ENCODE assay signal across 8 mouse cellular contexts in the genomic region with DNA sequence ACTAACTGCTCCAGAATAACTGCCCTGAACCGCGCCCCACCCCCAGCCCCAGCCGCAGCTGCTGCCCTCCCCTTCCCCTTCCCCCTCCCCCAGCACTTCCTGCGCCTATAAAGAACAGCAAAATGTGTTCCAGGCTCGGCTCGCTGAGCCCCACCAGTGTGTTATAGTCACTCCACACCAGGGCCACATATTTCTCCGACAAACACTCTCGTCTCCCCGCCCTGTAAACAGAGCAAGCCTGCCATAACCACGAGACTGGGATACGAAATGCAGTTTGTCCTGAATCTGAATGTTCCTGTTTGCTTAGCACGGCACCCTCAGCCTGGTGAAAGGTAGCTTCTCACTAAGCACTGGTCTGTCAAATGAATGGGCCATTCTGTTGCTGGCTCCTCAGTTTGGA. TPM values are rescaled to one million over a fixed set of nuclear protein-coding genes. Genes with fewer than 3 reads are reported as not detected.
A peak's percentile ranks its signal among the peaks of the same experiment; 100 is the strongest.
DNase-seq lines count a peak whose midpoint lies in the region; ATAC-seq and TF ChIP-seq lines count a peak whose summit lies in the region.

No protein-coding gene starts in this region.

- no peak; the same call in 1 of the 2 replicates for TF ChIP-seq POLR2A in spleen, adult 2 months (IDR thresholded peaks at IDR 0.05; ENCODE audit: low read depth, low read length)

- peak overlapping the region; percentile 41 for H3K4me3 ChIP-seq in spleen, adult 2 months (ENCODE audit: extremely low read depth, insufficient read depth, insufficient read length)
- H3K4me3 ChIP-seq in forebrain, postnatal 0 days (ENCODE audit: low read depth, low read length), result no peak overlapping the region
- peak overlapping the region; percentile 23 for H3K4me3 ChIP-seq in intestine, embryonic 15.5 days (replicated peaks)
- H3K4me3 ChIP-seq in stomach, postnatal 0 days (ENCODE audit: low read depth, low read length), result peak overlapping the region; percentile 12; the same call in 1 of the 2 replicates

- H3K36me3 ChIP-seq in spleen, adult 2 months (ENCODE audit: control insufficient read depth, insufficient read depth, low read length), result no peaks in the 10 kb centered on the region
- no peaks in the 10 kb centered on the region for H3K36me3 ChIP-seq in forebrain, postnatal 0 days (ENCODE audit: insufficient read depth)
- no peaks in the 10 kb centered on the region for H3K36me3 ChIP-seq in intestine, embryonic 15.5 days
- no peaks in the 10 kb centered on the region for H3K36me3 ChIP-seq in stomach, postnatal 0 days (ENCODE audit: control insufficient read depth, insufficient read depth, low read length)

- peak; percentile 21; the same call in 1 of the 2 replicates for ATAC-seq in forebrain, postnatal 0 days
- ATAC-seq in intestine, embryonic 15.5 days, result peak; percentile 60
- peak; percentile 64; the same call in 1 of the 2 replicates for ATAC-seq in stomach, postnatal 0 days (ENCODE audit: low FRiP score, low TSS enrichment)

- H3K9me3 ChIP-seq in forebrain, postnatal 0 days (ENCODE audit: low read length), result no peaks in the 10 kb centered on the region
- H3K9me3 ChIP-seq in intestine, embryonic 15.5 days, result no peaks in the 10 kb centered on the region
- H3K9me3 ChIP-seq in stomach, postnatal 0 days (ENCODE audit: control insufficient read depth, low read length), result no peaks in the 10 kb centered on the region

- no peak for TF ChIP-seq CTCF in spleen, adult 2 months (IDR thresholded peaks at IDR 0.05; ENCODE audit: extremely low read depth, insufficient read depth, insufficient read length, insufficient replicate concordance)
- TF ChIP-seq CTCF in forebrain, postnatal 0 days (IDR thresholded peaks at IDR 0.05; ENCODE audit: low read depth), result no peak
- no peak for TF ChIP-seq CTCF in stomach, postnatal 0 days (IDR thresholded peaks at IDR 0.05; ENCODE audit: low read depth)

- TF ChIP-seq EP300 in stomach, postnatal 0 days (optimal IDR thresholded peaks at IDR 0.05), result no peak

- H3K9ac ChIP-seq in forebrain, postnatal 0 days, result 0 out of 2 replicates have a peak overlapping the region, but pooled peaks have one; percentile 7
- H3K9ac ChIP-seq in intestine, embryonic 15.5 days, result no peak overlapping the region
- no peak overlapping the region for H3K9ac ChIP-seq in stomach, postnatal 0 days (ENCODE audit: low read length)

- H3K27me3 ChIP-seq in spleen, adult 2 months (ENCODE audit: control insufficient read depth, insufficient read depth, low read length), result no peaks in the 10 kb centered on the region
- H3K27me3 ChIP-seq in forebrain, postnatal 0 days (ENCODE audit: insufficient read depth, low read length), result no peaks in the 10 kb centered on the region
- no peaks in the 10 kb centered on the region for H3K27me3 ChIP-seq in intestine, embryonic 15.5 days (replicated peaks)
- H3K27me3 ChIP-seq in stomach, postnatal 0 days (ENCODE audit: control insufficient read depth, insufficient read depth, low read length), result no peaks in the 10 kb centered on the region

- H3K4me2 ChIP-seq in forebrain, postnatal 0 days (ENCODE audit: low read depth), result peak overlapping the region; percentile 35; the same call in 1 of the 2 replicates
- peak overlapping the region; percentile 59 for H3K4me2 ChIP-seq in intestine, embryonic 15.5 days (replicated peaks)
- peak overlapping the region; percentile 46 for H3K4me2 ChIP-seq in stomach, postnatal 0 days (replicated peaks; ENCODE audit: low read depth)

- no peaks in the 10 kb centered on the region; the same call in 1 of the 2 replicates for H3K4me1 ChIP-seq in spleen, adult 2 months (ENCODE audit: control insufficient read depth, insufficient read depth, insufficient read length)
- peaks cover 24% of the 10 kb centered on the region for H3K4me1 ChIP-seq in forebrain, postnatal 0 days (ENCODE audit: insufficient read depth)
- H3K4me1 ChIP-seq in intestine, embryonic 15.5 days (replicated peaks), result 0 out of 2 replicates have a peak, but pooled peaks cover 4% of the 10 kb centered on the region
- no peaks in the 10 kb centered on the region for H3K4me1 ChIP-seq in stomach, postnatal 0 days (replicated peaks; ENCODE audit: control insufficient read depth, insufficient read depth)

- 0 out of 2 replicates have a peak overlapping the region, but pooled peaks have one; percentile 14 for H3K27ac ChIP-seq in spleen, adult 2 months (ENCODE audit: insufficient read depth, low read length)
- peak overlapping the region; percentile 60 for H3K27ac ChIP-seq in forebrain, postnatal 0 days (ENCODE audit: low read depth, low read length)
- peak overlapping the region; percentile 75 for H3K27ac ChIP-seq in intestine, embryonic 15.5 days
- H3K27ac ChIP-seq in stomach, postnatal 0 days (replicated peaks), result peak overlapping the region; percentile 35; the same call in 1 of the 2 replicates

- DNase-seq in cerebellum, adult 18-20 months, result peak; percentile 32 to 45
- no peak for DNase-seq in cerebellum, adult 8-10 months
- peak in 1 of 2 experiments; percentile 55 for DNase-seq in spleen, adult 2 months (ENCODE audit: low read depth in 1 of 2, low spot score in 2 of 2)
- no peak for DNase-seq in spleen, adult 12 weeks (ENCODE audit: low spot score)
- peak; percentile 48 for DNase-seq in forebrain, postnatal 0 days
- DNase-seq in lung, postnatal 36 days, result peak; percentile 61
- peak; percentile 47 for DNase-seq in stomach, postnatal 0 days (ENCODE audit: low spot score)

- under 1% methylated on average over 12 of the region's 12 CpGs for WGBS in spleen, adult 2 months
- 7% methylated on average over 12 of the region's 12 CpGs for WGBS in forebrain, postnatal 0 days
- 2% methylated on average over 12 of the region's 12 CpGs for WGBS in intestine, embryonic 15.5 days
- WGBS in stomach, postnatal 0 days, result under 1% methylated on average over 12 of the region's 12 CpGs

RNA-seq across cellular contexts. Expression of gene Gm42372, which starts 2.5 kb away (rescaled TPM):
- 0.40 and 0.42 TPM in 2 replicates for polyA plus RNA-seq in spleen, adult 2 months (2012; rRNA removed)
- total RNA-seq in forebrain, postnatal 0 days (2014; rRNA removed), result 34.9 and 40.0 TPM in 2 replicates
- polyA plus RNA-seq in forebrain, postnatal 0 days (2015; fragmentation: Nextera tagmentation; extraction: Ambion mirVana), result 4.0 and 5.9 TPM in 2 replicates
- polyA plus RNA-seq in intestine, embryonic 15.5 days (2015; fragmentation: Nextera tagmentation; extraction: Ambion mirVana), result 0.28 and 0.44 TPM in 2 replicates
- 0.15 and 0.16 TPM in 2 replicates for polyA plus RNA-seq in stomach, postnatal 0 days (2015; fragmentation: Nextera tagmentation; extraction: Ambion mirVana)

RNA-seq across cellular contexts. Expression of gene Ccdc8, which starts 12.2 kb away (rescaled TPM):
- 2.0 and 2.2 TPM in 2 replicates for polyA plus RNA-seq in spleen, adult 2 months (2012; rRNA removed)
- 4.0 and 5.2 TPM in 2 replicates for total RNA-seq in forebrain, postnatal 0 days (2014; rRNA removed)
- 1.5 and 2.0 TPM in 2 replicates for polyA plus RNA-seq in forebrain, postnatal 0 days (2015; fragmentation: Nextera tagmentation; extraction: Ambion mirVana)
- 28.1 and 29.0 TPM in 2 replicates for polyA plus RNA-seq in intestine, embryonic 15.5 days (2015; fragmentation: Nextera tagmentation; extraction: Ambion mirVana)
- polyA plus RNA-seq in stomach, postnatal 0 days (2015; fragmentation: Nextera tagmentation; extraction: Ambion mirVana), result 4.7 and 6.7 TPM in 2 replicates

RNA-seq across cellular contexts. Expression of gene Pnmal1, which starts 20.9 kb away (rescaled TPM):
- not detected in 2 replicates for polyA plus RNA-seq in spleen, adult 2 months (2012; rRNA removed)
- total RNA-seq in forebrain, postnatal 0 days (2014; rRNA removed), result 53.4 and 64.8 TPM in 2 replicates
- 51.1 and 61.5 TPM in 2 replicates for polyA plus RNA-seq in forebrain, postnatal 0 days (2015; fragmentation: Nextera tagmentation; extraction: Ambion mirVana)
- 3.0 and 3.1 TPM in 2 replicates for polyA plus RNA-seq in intestine, embryonic 15.5 days (2015; fragmentation: Nextera tagmentation; extraction: Ambion mirVana)
- polyA plus RNA-seq in stomach, postnatal 0 days (2015; fragmentation: Nextera tagmentation; extraction: Ambion mirVana), result 1.7 and 1.8 TPM in 2 replicates

RNA-seq across cellular contexts. Expression of gene Pnmal2, which starts 35.9 kb away (rescaled TPM):
- polyA plus RNA-seq in spleen, adult 2 months (2012; rRNA removed), result 1.3 and 2.0 TPM in 2 replicates
- 98.9 and 133 TPM in 2 replicates for total RNA-seq in forebrain, postnatal 0 days (2014; rRNA removed)
- 87.5 and 134 TPM in 2 replicates for polyA plus RNA-seq in forebrain, postnatal 0 days (2015; fragmentation: Nextera tagmentation; extraction: Ambion mirVana)
- polyA plus RNA-seq in intestine, embryonic 15.5 days (2015; fragmentation: Nextera tagmentation; extraction: Ambion mirVana), result 8.1 and 8.3 TPM in 2 replicates
- 4.7 and 4.8 TPM in 2 replicates for polyA plus RNA-seq in stomach, postnatal 0 days (2015; fragmentation: Nextera tagmentation; extraction: Ambion mirVana)

RNA-seq across cellular contexts. Expression of gene Ppp5c, which starts 47.4 kb away (rescaled TPM):
- polyA plus RNA-seq in spleen, adult 2 months (2012; rRNA removed), result 212 and 265 TPM in 2 replicates
- total RNA-seq in forebrain, postnatal 0 days (2014; rRNA removed), result 56.6 and 65.7 TPM in 2 replicates
- polyA plus RNA-seq in forebrain, postnatal 0 days (2015; fragmentation: Nextera tagmentation; extraction: Ambion mirVana), result 129 and 137 TPM in 2 replicates
- polyA plus RNA-seq in intestine, embryonic 15.5 days (2015; fragmentation: Nextera tagmentation; extraction: Ambion mirVana), result 81.5 and 89.5 TPM in 2 replicates
- 51.6 and 57.5 TPM in 2 replicates for polyA plus RNA-seq in stomach, postnatal 0 days (2015; fragmentation: Nextera tagmentation; extraction: Ambion mirVana)

Comparison
In these comparisons a context has a peak if more than half of its experiments do, and no peak if none do; other contexts are left out.
1. DNase-seq: peak in cerebellum, adult 18-20 months (2 of 2), forebrain, postnatal 0 days (single experiment), lung, postnatal 36 days (single experiment) and stomach, postnatal 0 days (single experiment); none in cerebellum, adult 8-10 months (single experiment) and spleen, adult 12 weeks (single experiment).
2. H3K27ac ChIP-seq: peak in every context shown above with its lines; median percentile 75 in intestine, embryonic 15.5 days; 60 in forebrain, postnatal 0 days; 35 in stomach, postnatal 0 days; 14 in spleen, adult 2 months.
3. RNA of gene Pnmal1, which starts 20.9 kb away (polyA plus RNA-seq): 51.1 to 61.5 TPM in forebrain, postnatal 0 days; 3.0 to 3.1 TPM in intestine, embryonic 15.5 days, 1.7 to 1.8 TPM in stomach, postnatal 0 days and not detected in spleen, adult 2 months; every median in the first group is over 10 times any median in the second.
4. Peak in every context shown above with its lines, with median percentiles within 50 percentile points of each other: ATAC-seq and H3K4me2 ChIP-seq.